11 mouse cellular contexts compared by ENCODE assay signal in the genomic region with DNA sequence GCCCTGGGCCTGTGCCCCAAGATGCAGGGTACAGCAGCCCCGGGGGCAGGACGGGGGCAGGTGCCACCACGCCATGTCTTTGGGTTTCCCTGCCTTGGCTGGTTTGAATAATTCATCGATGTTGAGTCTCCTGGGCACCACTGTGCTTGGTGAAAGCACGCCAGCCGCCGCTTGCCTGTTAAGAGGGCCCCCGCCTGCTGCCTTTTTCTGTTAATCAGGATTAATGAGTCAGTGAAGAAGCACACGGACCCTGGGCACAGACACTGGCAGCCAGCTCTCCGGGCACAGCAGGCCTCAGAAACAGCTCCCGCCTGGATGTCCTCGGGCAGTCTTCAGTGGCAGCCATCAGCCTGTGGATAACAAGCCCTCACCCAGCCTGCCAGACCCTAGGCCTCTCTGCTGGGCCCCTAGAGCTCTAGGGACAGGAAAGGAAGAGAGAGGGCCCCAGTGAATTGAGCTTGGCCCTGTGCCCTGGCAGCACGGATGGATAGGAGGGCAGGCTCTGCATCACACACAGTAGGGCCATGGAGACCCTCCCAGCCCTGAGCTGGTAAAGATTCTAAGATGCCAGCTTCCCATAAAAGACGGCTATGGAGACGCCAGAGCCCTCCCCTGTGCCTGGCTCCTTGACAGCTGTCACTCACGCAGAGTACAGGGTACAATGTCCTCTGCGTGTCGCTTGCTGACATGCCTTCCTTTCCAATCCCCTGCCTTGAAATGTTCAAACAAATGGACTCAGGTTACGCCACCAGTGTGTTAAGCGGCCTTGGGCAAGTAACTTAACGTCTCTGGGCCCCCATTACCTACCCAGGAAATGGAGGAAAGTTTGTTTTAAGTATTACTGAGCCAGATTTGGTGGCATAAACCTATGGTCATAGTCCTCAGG.
DNase-seq lines count a peak whose midpoint lies in the region; ATAC-seq and TF ChIP-seq lines count a peak whose summit lies in the region.
"Had no signal": no experiment of that assay in that cellular context is flagged by ENCODE, and none has a peak within 500 bp of the region (broad histone marks: within the 10 kb centered on the region; RNA-seq: fewer than 3 reads in every experiment).

No protein-coding gene starts in this region.

- TF ChIP-seq CTCF in kidney, adult 2 months (conservative IDR thresholded peaks at IDR 0.05; ENCODE audit: insufficient read depth, insufficient read length, low read depth, low read length): no peak

- H3K9ac ChIP-seq in kidney, embryonic 15.5 days: no peak overlapping the region
- H3K9ac ChIP-seq in neural tube, embryonic 15.5 days (replicated peaks): 0 out of 2 replicates have a peak overlapping the region, but pooled peaks have one; percentile 7
- H3K9ac ChIP-seq: heart, embryonic 13.5 days; liver, embryonic 13.5 days had no signal

- DNase-seq in kidney, adult 2 months: peak; percentile 44
- peak; percentile 12 to 35 for DNase-seq in cerebellum, postnatal 25 days
- peak; percentile 29 to 31 for DNase-seq in kidney, postnatal 4 days
- no peak for DNase-seq in ovary, adult 18-20 months (ENCODE audit: low spot score)
- no peak for DNase-seq in B cell, adult 2 months
- DNase-seq: liver, embryonic 13.5 days had no signal

- ATAC-seq in kidney, embryonic 15.5 days (replicated peaks; ENCODE audit: low FRiP score): no peak
- ATAC-seq in neural tube, embryonic 15.5 days (ENCODE audit: low FRiP score): peak; percentile 83
- no peak for ATAC-seq in inflammation-experienced regulatory T-cells, adult 6 months

- no peak overlapping the region for H3K27ac ChIP-seq in kidney, adult 2 months (ENCODE audit: insufficient read depth, low read depth, low read length)
- H3K27ac ChIP-seq in kidney, embryonic 15.5 days: no peak overlapping the region
- H3K27ac ChIP-seq in neural tube, embryonic 15.5 days (replicated peaks): peak overlapping the region; percentile 70
- H3K27ac ChIP-seq: heart, embryonic 13.5 days; liver, embryonic 13.5 days had no signal

- TF ChIP-seq POLR2A in kidney, adult 2 months (IDR thresholded peaks at IDR 0.05; ENCODE audit: low read depth, low read length): no peak

- H3K4me2 ChIP-seq in kidney, embryonic 15.5 days: no peak overlapping the region
- H3K4me2 ChIP-seq in neural tube, embryonic 15.5 days: no peak overlapping the region
- H3K4me2 ChIP-seq: heart, embryonic 13.5 days; liver, embryonic 13.5 days had no signal

- no peaks in the 10 kb centered on the region for H3K4me1 ChIP-seq in kidney, adult 2 months (ENCODE audit: control insufficient read depth, insufficient read depth, low read length)
- H3K4me1 ChIP-seq in kidney, embryonic 15.5 days: no peaks in the 10 kb centered on the region
- H3K4me1 ChIP-seq in neural tube, embryonic 15.5 days: peaks cover 23% of the 10 kb centered on the region
- H3K4me1 ChIP-seq: heart, embryonic 13.5 days; liver, embryonic 13.5 days had no signal

- H3K4me3 ChIP-seq in kidney, adult 2 months (ENCODE audit: insufficient read depth, low read depth, low read length): no peak overlapping the region
- no peak overlapping the region for H3K4me3 ChIP-seq in kidney, embryonic 15.5 days (replicated peaks)
- no peak overlapping the region for H3K4me3 ChIP-seq in neural tube, embryonic 15.5 days (replicated peaks)
- H3K4me3 ChIP-seq: heart, embryonic 13.5 days; liver, embryonic 13.5 days had no signal

- H3K9me3 ChIP-seq in kidney, embryonic 15.5 days (replicated peaks): no peaks in the 10 kb centered on the region
- H3K9me3 ChIP-seq in neural tube, embryonic 15.5 days (replicated peaks): no peaks in the 10 kb centered on the region
- H3K9me3 ChIP-seq: heart, embryonic 13.5 days; liver, embryonic 13.5 days had no signal

- no peaks in the 10 kb centered on the region for H3K36me3 ChIP-seq in kidney, adult 2 months (ENCODE audit: control insufficient read depth, insufficient read depth, low read length)
- H3K36me3 ChIP-seq in kidney, embryonic 15.5 days: no peaks in the 10 kb centered on the region
- H3K36me3 ChIP-seq in neural tube, embryonic 15.5 days: no peaks in the 10 kb centered on the region
- H3K36me3 ChIP-seq: heart, embryonic 13.5 days; liver, embryonic 13.5 days had no signal

- H3K27me3 ChIP-seq in kidney, adult 2 months (replicated peaks; ENCODE audit: control insufficient read depth, insufficient read depth, low read length): no peaks in the 10 kb centered on the region
- 0 out of 2 replicates have a peak, but pooled peaks cover 3% of the 10 kb centered on the region for H3K27me3 ChIP-seq in kidney, embryonic 15.5 days
- peaks cover 24% of the 10 kb centered on the region; the same call in 1 of the 2 replicates for H3K27me3 ChIP-seq in neural tube, embryonic 15.5 days (replicated peaks)
- H3K27me3 ChIP-seq: CH12.LX; liver, embryonic 13.5 days had no signal

- WGBS in kidney, adult 2 months: 60% methylated on average over 21 of the region's 21 CpGs
- 76% methylated on average over 21 of the region's 21 CpGs for WGBS in kidney, embryonic 15.5 days
- WGBS in neural tube, embryonic 15.5 days: 36% methylated on average over 21 of the region's 21 CpGs

Comparison
In these comparisons a context has a peak if more than half of its experiments do, and no peak if none do; other contexts are left out.
1. DNase-seq: peak in kidney, adult 2 months (single experiment), cerebellum, postnatal 25 days (2 of 2) and kidney, postnatal 4 days (2 of 2); none in ovary, adult 18-20 months (single experiment) and B cell, adult 2 months (0 of 2).